ENCODE assay signal across 8 mouse cellular contexts in genomic region chr12:26067866-26068684, GRCm38 (mm10).
A peak's percentile ranks its signal among the peaks of the same experiment; 100 is the strongest.
DNase-seq lines count a peak whose midpoint lies in the region; ATAC-seq lines count a peak whose summit lies in the region.

No protein-coding gene starts in this region.

- peak; percentile 83 for ATAC-seq in megakaryocyte, adult 5-6 weeks (ENCODE audit: poor library complexity, severe bottlenecking)

- intact Hi-C loops in heart, postnatal 10 days (cut with DNase I) = no loop called here

- peak; percentile 28 for DNase-seq in gastrocnemius, postnatal 10 days
- DNase-seq in gastrocnemius, adult 8-10 months (ENCODE audit: low spot score in 2 of 2) = no peak
- DNase-seq in embryo, embryonic 9.5 days (ENCODE audit: extremely low spot score) = peak; percentile 41
- DNase-seq in heart, postnatal 10 days = peak; percentile 42 to 54
- DNase-seq in kidney, postnatal 25 days = peak; percentile 8 to 37
- DNase-seq in spleen, postnatal 10 days (ENCODE audit: low spot score in 2 of 2) = peak; percentile 19 to 54
- no peak for DNase-seq in left cerebral cortex, adult 8-10 months (ENCODE audit: low spot score in 2 of 2)

Comparison
In these comparisons a context has a peak if more than half of its experiments do, and no peak if none do; other contexts are left out.
1. DNase-seq: peak in gastrocnemius, postnatal 10 days (single experiment), embryo, embryonic 9.5 days (single experiment), heart, postnatal 10 days (2 of 2), kidney, postnatal 25 days (2 of 2) and spleen, postnatal 10 days (2 of 2); none in gastrocnemius, adult 8-10 months (0 of 2) and left cerebral cortex, adult 8-10 months (0 of 2).